Mouse (Mus musculus): ENCODE data around the gene Ctnnd2. TPM values are rescaled to one million over a fixed set of nuclear protein-coding genes. Genes with fewer than 3 reads are reported as not detected.

Gene Ctnnd2
- polyA plus RNA-seq, 1 experiment from 2014 or later, result 1.0 TPM

DNA sequence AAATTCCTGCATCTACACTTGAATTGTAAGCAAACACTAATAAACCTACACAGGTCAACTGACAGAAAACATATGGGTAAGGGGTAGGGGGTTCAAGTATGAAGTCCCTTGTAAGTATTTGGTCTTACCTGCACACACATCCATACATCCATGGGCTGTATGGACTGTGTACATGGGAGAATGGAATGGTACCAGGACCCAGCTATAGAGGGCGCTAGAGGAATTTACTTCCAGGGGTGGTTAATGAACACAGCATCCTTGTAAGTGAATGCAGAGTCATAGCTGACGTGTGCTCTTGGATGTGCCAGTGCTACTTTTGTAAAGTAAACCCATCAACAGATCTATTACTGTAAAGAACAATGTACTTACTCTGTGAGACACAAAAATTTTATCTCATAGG, 254.9 kb downstream of the Ctnnd2 start:
- Histone ChIP-seq H3K4me1 (replicated peaks; ENCODE audit: control insufficient read depth, insufficient read depth, low read length) (no peaks in the 10 kb centered on the region), H3K9me3 (ENCODE audit: control insufficient read depth) (no peaks in the 10 kb centered on the region), H3K4me2 (replicated peaks; ENCODE audit: low read depth) (no peak overlapping the region), H3K27ac (ENCODE audit: low read depth, low read length) (no peak overlapping the region), H3K9ac (ENCODE audit: low read depth, low read length) (no peak overlapping the region), H3K4me3 (ENCODE audit: low read depth, low read length) (no peak overlapping the region), H3K36me3 (ENCODE audit: control insufficient read depth, insufficient read depth) (no peaks in the 10 kb centered on the region), H3K27me3 (replicated peaks; ENCODE audit: control insufficient read depth, insufficient read depth, low read length) (no peaks in the 10 kb centered on the region)
- TF ChIP-seq CTCF (IDR thresholded peaks at IDR 0.05; ENCODE audit: low read depth), result peak; percentile 69
- WGBS, result 36% methylated on average over 2 of the region's 2 CpGs
- no peak for ATAC-seq

DNA sequence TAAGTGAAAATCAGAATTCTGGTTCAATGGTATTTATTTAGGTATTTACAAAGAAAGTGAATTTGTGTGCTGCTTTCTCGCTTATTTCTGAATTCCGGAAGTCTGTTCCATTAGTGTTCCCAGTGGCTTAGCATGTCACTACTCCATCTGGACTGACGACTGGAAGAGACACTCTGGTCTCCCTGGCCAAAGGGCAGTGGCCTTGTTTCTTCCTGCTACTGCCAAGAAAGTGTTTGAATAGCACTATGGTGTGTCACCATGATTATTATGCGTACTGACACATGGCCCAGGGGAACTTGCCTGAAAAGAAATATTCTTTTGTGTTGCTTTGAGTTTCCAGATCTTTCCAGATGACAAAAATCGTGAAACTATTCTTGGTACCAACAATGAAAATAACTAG, 266.7 kb downstream of the Ctnnd2 start:
- H3K4me2 ChIP-seq (replicated peaks; ENCODE audit: low read depth), result no peak overlapping the region
- TF ChIP-seq CTCF (IDR thresholded peaks at IDR 0.05; ENCODE audit: low read depth), result no peak
- H3K36me3 ChIP-seq (ENCODE audit: control insufficient read depth, insufficient read depth), result no peaks in the 10 kb centered on the region
- WGBS, result 69% methylated on average over 5 of the region's 5 CpGs
- no peaks in the 10 kb centered on the region for H3K4me1 ChIP-seq (replicated peaks; ENCODE audit: control insufficient read depth, insufficient read depth, low read length)
- no peaks in the 10 kb centered on the region for H3K9me3 ChIP-seq (ENCODE audit: control insufficient read depth)
- H3K27ac ChIP-seq (ENCODE audit: low read depth, low read length), result no peak overlapping the region
- no peak for ATAC-seq
- H3K4me3 ChIP-seq (ENCODE audit: low read depth, low read length), result no peak overlapping the region
- H3K9ac ChIP-seq (ENCODE audit: low read depth, low read length), result no peak overlapping the region
- H3K27me3 ChIP-seq (replicated peaks; ENCODE audit: control insufficient read depth, insufficient read depth, low read length), result no peaks in the 10 kb centered on the region

DNA sequence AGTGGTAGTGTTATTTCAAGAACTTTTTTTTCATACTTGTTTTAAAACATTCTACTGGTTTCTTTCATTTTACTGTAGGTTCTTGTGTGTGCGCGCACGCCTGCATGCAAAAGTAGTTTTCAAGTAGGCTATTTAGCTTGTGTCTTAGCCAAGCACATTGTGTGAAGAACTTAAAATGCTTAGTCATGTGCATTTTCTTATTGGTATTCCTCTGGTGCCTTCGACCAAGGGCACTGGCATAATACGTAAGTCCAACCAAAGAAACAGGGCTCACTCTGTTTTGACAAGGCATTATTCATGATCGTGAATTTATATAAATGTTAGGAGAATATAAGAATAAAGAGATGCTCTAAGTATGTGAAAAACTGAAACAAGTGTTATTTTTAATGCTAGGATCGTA, 278.4 kb downstream of the Ctnnd2 start:
- WGBS, result 83% methylated on average over 7 of the region's 7 CpGs
- no peaks in the 10 kb centered on the region for H3K27me3 ChIP-seq (replicated peaks; ENCODE audit: control insufficient read depth, insufficient read depth, low read length)
- ATAC-seq, result no peak

GRCm38 (mm10) chr15:30451921-30452320, 279.5 kb downstream of the Ctnnd2 start:
- no peak for TF ChIP-seq CTCF (IDR thresholded peaks at IDR 0.05; ENCODE audit: low read depth)
- H3K4me2 ChIP-seq (replicated peaks; ENCODE audit: low read depth), result no peak overlapping the region
- H3K9me3 ChIP-seq (ENCODE audit: control insufficient read depth), result no peaks in the 10 kb centered on the region
- no peak overlapping the region for H3K27ac ChIP-seq (ENCODE audit: low read depth, low read length)
- no peaks in the 10 kb centered on the region for H3K36me3 ChIP-seq (ENCODE audit: control insufficient read depth, insufficient read depth)
- H3K4me1 ChIP-seq (replicated peaks; ENCODE audit: control insufficient read depth, insufficient read depth, low read length), result no peaks in the 10 kb centered on the region
- H3K4me3 ChIP-seq (ENCODE audit: low read depth, low read length), result no peak overlapping the region
- 58% methylated on average over 5 of the region's 5 CpGs for WGBS
- ATAC-seq, result no peak
- no peaks in the 10 kb centered on the region for H3K27me3 ChIP-seq (replicated peaks; ENCODE audit: control insufficient read depth, insufficient read depth, low read length)
- no peak overlapping the region for H3K9ac ChIP-seq (ENCODE audit: low read depth, low read length)

More for the DNA sequence above, 278.4 kb downstream of the Ctnnd2 start:
- no peaks in the 10 kb centered on the region for H3K9me3 ChIP-seq (ENCODE audit: control insufficient read depth)
- no peak overlapping the region for H3K4me3 ChIP-seq (ENCODE audit: low read depth, low read length)
- no peak overlapping the region for H3K4me2 ChIP-seq (replicated peaks; ENCODE audit: low read depth)
- no peak overlapping the region for H3K27ac ChIP-seq (ENCODE audit: low read depth, low read length)
- H3K36me3 ChIP-seq (ENCODE audit: control insufficient read depth, insufficient read depth), result no peaks in the 10 kb centered on the region
- TF ChIP-seq CTCF (IDR thresholded peaks at IDR 0.05; ENCODE audit: low read depth), result no peak
- no peak overlapping the region for H3K9ac ChIP-seq (ENCODE audit: low read depth, low read length)
- H3K4me1 ChIP-seq (replicated peaks; ENCODE audit: control insufficient read depth, insufficient read depth, low read length), result no peaks in the 10 kb centered on the region

DNA sequence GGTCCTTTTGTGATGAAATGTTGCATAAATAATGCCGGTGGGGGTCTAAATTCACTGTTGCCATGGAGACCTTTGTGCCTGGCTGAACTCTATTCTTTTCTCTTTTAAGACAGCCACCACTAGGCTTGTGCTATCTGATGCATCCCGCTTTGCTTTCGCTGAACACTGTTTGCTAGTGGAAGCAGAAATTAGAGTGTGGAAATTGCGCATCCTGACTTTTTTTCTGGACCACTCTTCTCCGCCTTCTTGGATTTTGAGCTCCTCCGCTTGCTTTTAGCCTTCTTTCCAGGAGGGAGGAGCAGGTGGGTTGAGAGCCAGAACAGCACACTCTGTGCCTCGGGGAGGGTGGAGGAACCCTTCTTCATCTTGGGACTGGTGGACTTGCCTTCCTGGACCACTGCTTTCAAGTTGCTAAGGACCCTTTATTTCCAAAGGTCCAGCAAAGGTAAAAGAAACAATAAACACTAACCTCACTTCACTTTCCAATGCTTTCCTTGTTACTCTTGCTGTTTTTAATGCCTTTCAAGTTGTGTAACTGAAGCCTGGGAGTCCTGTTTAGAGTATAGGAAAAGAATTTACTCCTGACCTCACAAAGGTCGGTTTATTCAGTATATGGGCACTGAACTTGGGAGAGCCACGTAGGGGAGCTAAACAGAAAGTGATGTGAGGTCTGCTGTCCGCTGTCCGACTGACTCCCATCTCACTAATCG, 285.3 kb downstream of the Ctnnd2 start:
- no peak for ATAC-seq
- 71% methylated on average over 12 of the region's 12 CpGs for WGBS
- H3K4me1 ChIP-seq (replicated peaks; ENCODE audit: control insufficient read depth, insufficient read depth, low read length), result no peaks in the 10 kb centered on the region
- no peak overlapping the region for H3K4me3 ChIP-seq (ENCODE audit: low read depth, low read length)
- H3K9me3 ChIP-seq (ENCODE audit: control insufficient read depth), result no peaks in the 10 kb centered on the region
- H3K27me3 ChIP-seq (replicated peaks; ENCODE audit: control insufficient read depth, insufficient read depth, low read length), result no peaks in the 10 kb centered on the region
- H3K9ac ChIP-seq (ENCODE audit: low read depth, low read length), result no peak overlapping the region
- no peaks in the 10 kb centered on the region for H3K36me3 ChIP-seq (ENCODE audit: control insufficient read depth, insufficient read depth)
- H3K4me2 ChIP-seq (replicated peaks; ENCODE audit: low read depth), result no peak overlapping the region
- no peak overlapping the region for H3K27ac ChIP-seq (ENCODE audit: low read depth, low read length)
- no peak for TF ChIP-seq CTCF (IDR thresholded peaks at IDR 0.05; ENCODE audit: low read depth)

GRCm38 (mm10) chr15:30458671-30459070, 286.3 kb downstream of the Ctnnd2 start:
- H3K27ac ChIP-seq (ENCODE audit: low read depth, low read length), result no peak overlapping the region
- ATAC-seq, result no peak
- 59% methylated on average over 5 of the region's 5 CpGs for WGBS
- H3K36me3 ChIP-seq (ENCODE audit: control insufficient read depth, insufficient read depth), result no peaks in the 10 kb centered on the region
- H3K9me3 ChIP-seq (ENCODE audit: control insufficient read depth), result no peaks in the 10 kb centered on the region
- no peaks in the 10 kb centered on the region for H3K4me1 ChIP-seq (replicated peaks; ENCODE audit: control insufficient read depth, insufficient read depth, low read length)
- no peak overlapping the region for H3K4me3 ChIP-seq (ENCODE audit: low read depth, low read length)
- TF ChIP-seq CTCF (IDR thresholded peaks at IDR 0.05; ENCODE audit: low read depth), result no peak
- no peak overlapping the region for H3K9ac ChIP-seq (ENCODE audit: low read depth, low read length)
- no peak overlapping the region for H3K4me2 ChIP-seq (replicated peaks; ENCODE audit: low read depth)
- H3K27me3 ChIP-seq (replicated peaks; ENCODE audit: control insufficient read depth, insufficient read depth, low read length), result no peaks in the 10 kb centered on the region

Data from intestine, postnatal 0 days (tissue).